ENCODE assay signal across 24 mouse cellular contexts in genomic region chr17:14192432-14192831, GRCm38 (mm10).
"Had no signal": no experiment of that assay in that cellular context is flagged by ENCODE, and none has a peak within 500 bp of the region (broad histone marks: within the 10 kb centered on the region; RNA-seq: fewer than 3 reads in every experiment).

No protein-coding gene starts in this region.

- ATAC-seq: hindbrain, postnatal 0 days had no signal

- H3K27me3 ChIP-seq: hindbrain, embryonic 15.5 days; limb, embryonic 13.5 days; limb, embryonic 15.5 days; liver, embryonic 15.5 days had no signal

- H3K9me3 ChIP-seq: heart, embryonic 13.5 days; heart, embryonic 15.5 days; hindbrain, embryonic 13.5 days; hindbrain, embryonic 15.5 days; limb, embryonic 15.5 days; liver, embryonic 13.5 days; liver, embryonic 15.5 days had no signal

- H3K36me3 ChIP-seq: heart, embryonic 15.5 days; hindbrain, embryonic 13.5 days; limb, embryonic 13.5 days; limb, embryonic 15.5 days; liver, embryonic 15.5 days had no signal

- H3K27ac ChIP-seq: heart, adult 2 months; heart, embryonic 13.5 days; heart, embryonic 15.5 days; hindbrain, embryonic 13.5 days; hindbrain, embryonic 15.5 days; hindbrain, postnatal 0 days; kidney, postnatal 0 days; limb, embryonic 13.5 days; limb, embryonic 15.5 days; liver, embryonic 13.5 days; liver, embryonic 15.5 days had no signal

- H3K9ac ChIP-seq: heart, embryonic 13.5 days; heart, embryonic 15.5 days; hindbrain, embryonic 13.5 days; hindbrain, embryonic 15.5 days; limb, embryonic 13.5 days; limb, embryonic 15.5 days; liver, embryonic 13.5 days; liver, embryonic 15.5 days had no signal

- H3K4me3 ChIP-seq: heart, adult 2 months; heart, embryonic 13.5 days; heart, embryonic 15.5 days; hindbrain, embryonic 13.5 days; hindbrain, embryonic 15.5 days; limb, embryonic 13.5 days; limb, embryonic 15.5 days; liver, embryonic 13.5 days; liver, embryonic 15.5 days had no signal

- H3K4me2 ChIP-seq: heart, embryonic 11.5 days; heart, embryonic 13.5 days; heart, embryonic 15.5 days; hindbrain, embryonic 13.5 days; hindbrain, embryonic 15.5 days; limb, embryonic 13.5 days; limb, embryonic 15.5 days; liver, embryonic 13.5 days; liver, embryonic 15.5 days had no signal

- H3K4me1 ChIP-seq: hindbrain, embryonic 13.5 days; hindbrain, embryonic 15.5 days; limb, embryonic 15.5 days; liver, embryonic 13.5 days; liver, embryonic 15.5 days had no signal

- DNase-seq: gastrocnemius, postnatal 14 days; gastrocnemius, postnatal 36 days; heart, adult 11 months; heart, adult 2 months; heart, postnatal 14 days; heart, postnatal 36 days; kidney, adult 18-20 months; kidney, adult 8-10 months; kidney, postnatal 14 days; kidney, postnatal 36 days; layer of hippocampus, adult 9-11 months; layer of hippocampus, postnatal 36 days; left cerebral cortex, postnatal 4 days; liver, embryonic 13.5 days had no signal
